In the genomic region with DNA sequence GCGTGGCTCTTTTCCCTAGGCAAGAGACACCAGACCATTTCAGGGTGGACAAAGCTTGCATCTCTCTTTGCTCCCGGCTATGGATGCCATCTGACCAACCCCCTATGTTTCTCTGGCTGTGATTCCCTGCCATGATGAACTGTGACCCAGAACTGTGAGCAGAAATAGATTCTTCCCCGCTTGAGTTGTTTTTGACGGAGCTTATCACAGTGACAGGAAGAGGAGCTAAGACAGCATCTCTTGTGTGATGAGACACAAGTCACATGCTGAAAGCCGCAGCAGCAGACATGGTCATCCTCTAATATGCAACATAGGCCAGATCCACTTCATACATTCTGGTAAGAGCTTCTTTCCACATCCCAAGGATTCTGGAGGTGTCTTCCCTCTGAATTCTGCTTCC, we compare ENCODE assay signal across 21 mouse cellular contexts.
"Had no signal": no experiment of that assay in that cellular context is flagged by ENCODE, and none has a peak within 500 bp of the region (broad histone marks: within the 10 kb centered on the region; RNA-seq: fewer than 3 reads in every experiment).

No protein-coding gene starts in this region.

- H3K9ac ChIP-seq: hindbrain, embryonic 12.5 days; hindbrain, embryonic 14.5 days; intestine, embryonic 15.5 days; limb, embryonic 12.5 days had no signal

- H3K4me1 ChIP-seq: hindbrain, embryonic 10.5 days; hindbrain, embryonic 12.5 days; intestine, embryonic 15.5 days; limb, embryonic 10.5 days; limb, embryonic 12.5 days had no signal

- DNase-seq: gastrocnemius, adult 2 months; gastrocnemius, postnatal 10 days; gastrocnemius, postnatal 25 days; heart, postnatal 10 days; heart, postnatal 4 days; kidney, adult 18-20 months; kidney, postnatal 10 days; kidney, postnatal 4 days had no signal

- H3K9me3 ChIP-seq: hindbrain, embryonic 10.5 days; hindbrain, embryonic 12.5 days; intestine, embryonic 15.5 days; limb, embryonic 10.5 days; limb, embryonic 12.5 days had no signal

- H3K27me3 ChIP-seq: hindbrain, embryonic 12.5 days; intestine, embryonic 15.5 days; limb, embryonic 12.5 days had no signal

- H3K27ac ChIP-seq: gastrocnemius, adult 2 months; hindbrain, embryonic 10.5 days; hindbrain, embryonic 12.5 days; hindbrain, embryonic 14.5 days; intestine, embryonic 15.5 days; layer of hippocampus, adult 2 months; left cerebral cortex, adult 2 months; limb, embryonic 10.5 days; limb, embryonic 12.5 days had no signal

- ATAC-seq: forebrain, embryonic 16.5 days; hindbrain, embryonic 16.5 days; inflammation-experienced regulatory T-cells, adult 6 months; intestine, embryonic 15.5 days; intestine, postnatal 0 days had no signal

- H3K4me2 ChIP-seq: heart, embryonic 11.5 days; hindbrain, embryonic 12.5 days; hindbrain, embryonic 14.5 days; intestine, embryonic 15.5 days; limb, embryonic 12.5 days had no signal

- H3K4me3 ChIP-seq: gastrocnemius, adult 2 months; hindbrain, embryonic 10.5 days; hindbrain, embryonic 12.5 days; intestine, embryonic 15.5 days; layer of hippocampus, adult 2 months; left cerebral cortex, adult 2 months; limb, embryonic 10.5 days; limb, embryonic 12.5 days had no signal

- H3K36me3 ChIP-seq: hindbrain, embryonic 10.5 days; hindbrain, embryonic 12.5 days; intestine, embryonic 15.5 days; limb, embryonic 10.5 days; limb, embryonic 12.5 days had no signal
